8 mouse cellular contexts compared by ENCODE assay signal in the genomic region with DNA sequence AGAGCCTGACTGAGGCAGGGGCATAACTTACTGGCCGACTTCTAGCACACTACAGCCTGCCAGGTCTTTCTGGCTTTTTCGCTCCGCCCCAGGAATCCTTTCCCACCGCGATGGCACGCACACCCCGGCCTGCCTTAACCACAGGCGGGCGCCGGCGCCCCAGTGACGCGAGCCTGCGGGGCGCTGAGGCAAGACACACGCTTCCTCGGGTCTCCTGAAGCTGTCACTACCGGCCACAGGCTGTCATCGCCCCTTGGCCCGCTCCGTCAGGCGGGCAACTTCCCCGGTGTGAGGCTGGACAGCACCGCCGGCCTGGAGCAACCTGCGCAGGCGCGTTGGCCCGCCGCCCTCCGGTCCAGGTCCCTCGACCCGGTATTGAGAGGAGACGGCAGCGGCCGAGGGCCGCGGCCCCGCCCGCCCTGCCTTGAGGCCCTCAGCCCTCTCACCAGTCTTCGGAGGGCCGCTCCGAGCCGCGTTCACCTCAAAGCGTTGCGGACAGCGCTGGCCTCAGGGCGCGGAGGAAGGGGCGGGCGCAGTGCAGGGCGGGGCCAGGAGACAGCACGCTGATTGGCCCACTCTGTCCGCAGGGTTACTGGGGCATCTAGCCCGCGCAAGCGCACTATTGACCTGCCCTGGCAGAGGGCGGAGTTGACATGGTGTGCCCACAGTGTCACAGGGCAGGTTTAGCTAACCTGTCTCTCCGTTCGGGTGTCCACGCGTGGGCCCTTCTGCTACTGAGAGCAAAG. TPM values are rescaled to one million over a fixed set of nuclear protein-coding genes. Genes with fewer than 3 reads are reported as not detected.
DNase-seq lines count a peak whose midpoint lies in the region; ATAC-seq and TF ChIP-seq lines count a peak whose summit lies in the region.

No protein-coding gene starts in this region.

- H3K27me3 ChIP-seq in forebrain, embryonic 14.5 days (replicated peaks; ENCODE audit: control insufficient read depth, insufficient read depth, low read length) = no peaks in the 10 kb centered on the region
- no peaks in the 10 kb centered on the region for H3K27me3 ChIP-seq in liver, postnatal 0 days (ENCODE audit: insufficient read depth, low read length)
- H3K27me3 ChIP-seq in neural tube, embryonic 13.5 days = no peaks in the 10 kb centered on the region

- in situ Hi-C loops in ES-E14 (cut with MboI; ENCODE audit: low sequenced_read_pairs in 2 of 2, unreplicated experiment in 2 of 2) = no loop called here

- TF ChIP-seq CTCF in liver, postnatal 0 days (IDR thresholded peaks at IDR 0.05; ENCODE audit: low read depth) = peak; percentile 22; the same call in 1 of the 2 replicates

- intact Hi-C loops in heart, postnatal 14 days (cut with DNase I) = loop anchor here (2.0 kb wide), 1 partner anchor 16 kb away; a partner anchor contains a TSS

- H3K27ac ChIP-seq in ES-E14 (ENCODE audit: insufficient read depth, low read depth, low read length, poor library complexity, severe bottlenecking) = no peak overlapping the region
- H3K27ac ChIP-seq in forebrain, embryonic 14.5 days (ENCODE audit: low read depth, low read length) = peak overlapping the region; percentile 94
- peak overlapping the region; percentile 99 for H3K27ac ChIP-seq in liver, postnatal 0 days (ENCODE audit: low read depth)
- peak overlapping the region; percentile 97 for H3K27ac ChIP-seq in neural tube, embryonic 13.5 days (replicated peaks)

- H3K4me3 ChIP-seq in ES-E14 (ENCODE audit: insufficient read depth in 1 of 2, low read depth in 1 of 2, low read length in 2 of 2, poor library complexity in 1 of 2, severe bottlenecking in 1 of 2) = peak overlapping the region; percentile 70 to 78
- H3K4me3 ChIP-seq in forebrain, embryonic 14.5 days (ENCODE audit: low read depth, low read length) = peak overlapping the region; percentile 77
- H3K4me3 ChIP-seq in liver, postnatal 0 days (ENCODE audit: low read depth, low read length) = peak overlapping the region; percentile 79
- peak overlapping the region; percentile 83 for H3K4me3 ChIP-seq in neural tube, embryonic 13.5 days

- H3K4me1 ChIP-seq in ES-E14 (ENCODE audit: control insufficient read depth in 2 of 2, insufficient read depth in 2 of 2, low read length in 2 of 2, poor library complexity in 1 of 2) = peaks cover 0 to 4% of the 10 kb centered on the region in 2 experiments; a peak in 2 of 4 replicates
- H3K4me1 ChIP-seq in forebrain, embryonic 14.5 days (ENCODE audit: control insufficient read depth, insufficient read depth, low read length) = peaks cover 16% of the 10 kb centered on the region
- peaks cover 26% of the 10 kb centered on the region for H3K4me1 ChIP-seq in liver, postnatal 0 days (ENCODE audit: insufficient read depth)
- peaks cover 21% of the 10 kb centered on the region for H3K4me1 ChIP-seq in neural tube, embryonic 13.5 days (replicated peaks)

- WGBS in forebrain, embryonic 14.5 days = 0% methylated on average over 55 of the region's 63 CpGs
- WGBS in liver, postnatal 0 days (ENCODE audit: insufficient replicate concordance) = under 1% methylated on average over 63 of the region's 63 CpGs
- under 1% methylated on average over 63 of the region's 63 CpGs for WGBS in neural tube, embryonic 13.5 days

- no peaks in the 10 kb centered on the region for H3K9me3 ChIP-seq in ES-E14 (ENCODE audit: control insufficient read depth, insufficient read depth, low read depth, low read length)
- no peaks in the 10 kb centered on the region for H3K9me3 ChIP-seq in forebrain, embryonic 14.5 days (replicated peaks; ENCODE audit: control insufficient read depth, low read length)
- H3K9me3 ChIP-seq in liver, postnatal 0 days (ENCODE audit: low read length) = no peaks in the 10 kb centered on the region
- H3K9me3 ChIP-seq in neural tube, embryonic 13.5 days = no peaks in the 10 kb centered on the region

- peak overlapping the region; percentile 86 for H3K4me2 ChIP-seq in forebrain, embryonic 14.5 days (ENCODE audit: low read length)
- peak overlapping the region; percentile 79 for H3K4me2 ChIP-seq in liver, postnatal 0 days (ENCODE audit: low read depth, low read length)
- peak overlapping the region; percentile 79 for H3K4me2 ChIP-seq in neural tube, embryonic 13.5 days

- peak; percentile 99 for ATAC-seq in forebrain, embryonic 14.5 days
- ATAC-seq in liver, postnatal 0 days = peak; percentile 98
- peak; percentile 99 for ATAC-seq in neural tube, embryonic 13.5 days (ENCODE audit: low read depth)

- peak overlapping the region; percentile 69 for H3K9ac ChIP-seq in ES-E14 (ENCODE audit: insufficient read depth, low read depth, low read length, poor library complexity, severe bottlenecking)
- H3K9ac ChIP-seq in forebrain, embryonic 14.5 days (ENCODE audit: low read length) = peak overlapping the region; percentile 91
- peak overlapping the region; percentile 85 for H3K9ac ChIP-seq in liver, postnatal 0 days (replicated peaks)
- H3K9ac ChIP-seq in neural tube, embryonic 13.5 days = peak overlapping the region; percentile 90

- DNase-seq in ES-E14 (ENCODE audit: low read depth, low spot score) = peak; percentile 86
- DNase-seq in cerebellum, adult 11 months = peak; percentile 98
- DNase-seq in forebrain, embryonic 14.5 days (ENCODE audit: low spot score) = peak; percentile 96
- DNase-seq in heart, postnatal 14 days = peak; percentile 97 to 98
- peak; percentile 96 for DNase-seq in layer of hippocampus, adult 11-12 months (ENCODE audit: low spot score)
- DNase-seq in liver, postnatal 0 days = peak; percentile 99
- peak; percentile 93 for DNase-seq in telencephalon, adult 2 months (ENCODE audit: low read depth, low spot score)

- TF ChIP-seq EP300 in liver, postnatal 0 days (IDR thresholded peaks at IDR 0.05; ENCODE audit: low read depth) = no peak

- H3K36me3 ChIP-seq in ES-E14 (ENCODE audit: control insufficient read depth, insufficient read depth, low read length, poor library complexity, severe bottlenecking) = no peaks in the 10 kb centered on the region
- peaks cover 33% of the 10 kb centered on the region for H3K36me3 ChIP-seq in forebrain, embryonic 14.5 days (ENCODE audit: control insufficient read depth, insufficient read depth, low read length)
- H3K36me3 ChIP-seq in liver, postnatal 0 days (replicated peaks; ENCODE audit: insufficient read depth, low read length) = peaks cover 33% of the 10 kb centered on the region
- H3K36me3 ChIP-seq in neural tube, embryonic 13.5 days = peaks cover 29% of the 10 kb centered on the region

TF ChIP-seq in ES-E14, 5 proteins besides CTCF, POLR2A, EP300 and RAD21:
- TF ChIP-seq ZC3H11A (IDR thresholded peaks at IDR 0.05; ENCODE audit: borderline replicate concordance, low read depth, low read length) (no peak), MAFK (IDR thresholded peaks at IDR 0.05; ENCODE audit: insufficient read depth, low read depth, low read length) (no peak), HCFC1 (IDR thresholded peaks at IDR 0.05; ENCODE audit: borderline replicate concordance, insufficient read depth, low read length) (no peak), CHD2 (IDR thresholded peaks at IDR 0.05; ENCODE audit: low read depth, low read length) (no peak), ZNF384 (IDR thresholded peaks at IDR 0.05; ENCODE audit: low read depth, low read length) (no peak)

RNA-seq across cellular contexts. Expression of a gene that starts 7.1 kb away (rescaled TPM):
- total RNA-seq in ES-E14 (2012; rRNA removed) = 9.5 and 11.7 TPM in 2 replicates
- polyA plus RNA-seq in forebrain, embryonic 14.5 days (2014; fragmentation: Nextera tagmentation; extraction: Ambion mirVana) = 38.8 and 45.4 TPM in 2 replicates
- total RNA-seq in heart, postnatal 14 days (2021) = 10 to 100 TPM; 48.9 to 53.1 TPM
- 44.4 and 46.2 TPM in 2 replicates for polyA plus RNA-seq in liver, postnatal 0 days (2015; fragmentation: Nextera tagmentation; extraction: Ambion mirVana)
- 35.5 and 39.5 TPM in 2 replicates for polyA plus RNA-seq in neural tube, embryonic 13.5 days (2015; fragmentation: Nextera tagmentation; extraction: Ambion mirVana)

RNA-seq across cellular contexts. Expression of a gene that starts 7.5 kb away (rescaled TPM):
- 26.9 and 28.9 TPM in 2 replicates for total RNA-seq in ES-E14 (2012; rRNA removed)
- 29.5 and 43.3 TPM in 2 replicates for polyA plus RNA-seq in forebrain, embryonic 14.5 days (2014; fragmentation: Nextera tagmentation; extraction: Ambion mirVana)
- 10 to 100 TPM; 45.6 to 49.5 TPM for total RNA-seq in heart, postnatal 14 days (2021)
- 10.5 and 11.0 TPM in 2 replicates for polyA plus RNA-seq in liver, postnatal 0 days (2015; fragmentation: Nextera tagmentation; extraction: Ambion mirVana)
- polyA plus RNA-seq in neural tube, embryonic 13.5 days (2015; fragmentation: Nextera tagmentation; extraction: Ambion mirVana) = 46.2 and 47.4 TPM in 2 replicates

RNA-seq across cellular contexts. Expression of a gene that starts 16.1 kb away (rescaled TPM):
- 28.0 and 43.2 TPM in 2 replicates for total RNA-seq in ES-E14 (2012; rRNA removed)
- polyA plus RNA-seq in forebrain, embryonic 14.5 days (2014; fragmentation: Nextera tagmentation; extraction: Ambion mirVana) = 13.1 and 14.2 TPM in 2 replicates
- total RNA-seq in heart, postnatal 14 days (2021) = 1 to 10 TPM; 3.9 to 4.7 TPM
- polyA plus RNA-seq in liver, postnatal 0 days (2015; fragmentation: Nextera tagmentation; extraction: Ambion mirVana) = 3.3 and 4.0 TPM in 2 replicates
- polyA plus RNA-seq in neural tube, embryonic 13.5 days (2015; fragmentation: Nextera tagmentation; extraction: Ambion mirVana) = 25.6 and 26.9 TPM in 2 replicates

RNA-seq across cellular contexts. Expression of a gene that starts 48.4 kb away (rescaled TPM):
- total RNA-seq in ES-E14 (2012; rRNA removed) = 0.09 TPM in 1 of 2 replicates, not detected in the other
- polyA plus RNA-seq in forebrain, embryonic 14.5 days (2014; fragmentation: Nextera tagmentation; extraction: Ambion mirVana) = not detected in 2 replicates
- total RNA-seq in heart, postnatal 14 days (2021) = not detected
- 4.9 and 7.0 TPM in 2 replicates for polyA plus RNA-seq in liver, postnatal 0 days (2015; fragmentation: Nextera tagmentation; extraction: Ambion mirVana)
- polyA plus RNA-seq in neural tube, embryonic 13.5 days (2015; fragmentation: Nextera tagmentation; extraction: Ambion mirVana) = not detected in 2 replicates

RNA-seq across cellular contexts. Expression of a gene that starts 55.8 kb away (rescaled TPM):
- not detected in 2 replicates for total RNA-seq in ES-E14 (2012; rRNA removed)
- 0.22 TPM in 1 of 2 replicates, not detected in the other for polyA plus RNA-seq in forebrain, embryonic 14.5 days (2014; fragmentation: Nextera tagmentation; extraction: Ambion mirVana)
- total RNA-seq in heart, postnatal 14 days (2021) = not detected
- not detected in 2 replicates for polyA plus RNA-seq in liver, postnatal 0 days (2015; fragmentation: Nextera tagmentation; extraction: Ambion mirVana)
- not detected in 2 replicates for polyA plus RNA-seq in neural tube, embryonic 13.5 days (2015; fragmentation: Nextera tagmentation; extraction: Ambion mirVana)
